ENCODE assay signal across 10 mouse cellular contexts in the genomic region with DNA sequence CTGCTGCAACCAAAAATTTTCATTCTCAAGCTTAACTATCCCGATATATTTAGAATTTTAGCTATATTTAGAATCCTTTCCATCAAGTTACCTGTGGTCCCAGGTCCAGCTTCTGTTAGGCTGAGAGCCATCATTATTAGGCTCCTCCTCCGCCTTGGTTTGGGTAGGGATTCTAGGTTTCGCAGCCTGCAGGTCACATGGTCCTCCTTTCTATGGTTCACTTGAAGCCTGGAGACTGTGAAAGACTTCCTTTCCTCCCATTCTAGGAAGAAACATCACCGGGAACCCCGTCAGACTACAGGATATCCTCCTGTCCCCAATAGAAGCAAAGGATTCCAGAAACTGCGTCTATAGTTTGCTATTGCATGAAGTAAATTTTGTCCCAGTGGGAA. TPM values are rescaled to one million over a fixed set of nuclear protein-coding genes. Genes with fewer than 3 reads are reported as not detected.
DNase-seq lines count a peak whose midpoint lies in the region; ATAC-seq lines count a peak whose summit lies in the region.
"Had no signal": no experiment of that assay in that cellular context is flagged by ENCODE, and none has a peak within 500 bp of the region (broad histone marks: within the 10 kb centered on the region; RNA-seq: fewer than 3 reads in every experiment).

No protein-coding gene starts in this region.

- DNase-seq in kidney, adult 18-20 months: peak; percentile 5
- DNase-seq in kidney, postnatal 14 days: no peak
- DNase-seq in midbrain, embryonic 14.5 days: no peak
- DNase-seq in layer of hippocampus, adult 18-20 months (ENCODE audit: low spot score in 2 of 2): no peak
- DNase-seq in layer of hippocampus, postnatal 14 days (ENCODE audit: low spot score in 2 of 2): no peak
- no peak for DNase-seq in left cerebral cortex, postnatal 4 days

- H3K9ac ChIP-seq in forebrain, embryonic 12.5 days: no peak overlapping the region
- no peak overlapping the region for H3K9ac ChIP-seq in hindbrain, embryonic 15.5 days
- no peak overlapping the region for H3K9ac ChIP-seq in midbrain, embryonic 14.5 days (replicated peaks; ENCODE audit: low read length)

- no peaks in the 10 kb centered on the region for H3K36me3 ChIP-seq in forebrain, embryonic 12.5 days (replicated peaks)
- no peaks in the 10 kb centered on the region for H3K36me3 ChIP-seq in hindbrain, embryonic 15.5 days
- no peaks in the 10 kb centered on the region for H3K36me3 ChIP-seq in midbrain, embryonic 14.5 days (ENCODE audit: control insufficient read depth, insufficient read depth, low read length)

- H3K4me3 ChIP-seq in forebrain, embryonic 12.5 days (replicated peaks): no peak overlapping the region
- H3K4me3 ChIP-seq in hindbrain, embryonic 15.5 days: peak overlapping the region; percentile 38; the same call in 1 of the 2 replicates
- 0 out of 2 replicates have a peak overlapping the region, but pooled peaks have one; percentile 37 for H3K4me3 ChIP-seq in midbrain, embryonic 14.5 days (replicated peaks; ENCODE audit: low read depth, low read length)

- H3K4me2 ChIP-seq in forebrain, embryonic 12.5 days: peak overlapping the region; percentile 66
- H3K4me2 ChIP-seq in hindbrain, embryonic 15.5 days: peak overlapping the region; percentile 72
- peak overlapping the region; percentile 69 for H3K4me2 ChIP-seq in midbrain, embryonic 14.5 days (ENCODE audit: low read length)

- peaks cover 19% of the 10 kb centered on the region for H3K27me3 ChIP-seq in forebrain, embryonic 12.5 days
- no peaks in the 10 kb centered on the region for H3K27me3 ChIP-seq in hindbrain, embryonic 15.5 days
- H3K27me3 ChIP-seq in midbrain, embryonic 14.5 days (ENCODE audit: control insufficient read depth, insufficient read depth, low read length): no peaks in the 10 kb centered on the region

- intact Hi-C loops in left cerebral cortex, postnatal 4 days (cut with DNase I): loop anchor here (5.0 to 10.0 kb wide), 3 partner anchors 60 to 560 kb away; partner anchors contain the start of gene Rev3l

- no peak for ATAC-seq in forebrain, embryonic 12.5 days (ENCODE audit: low FRiP score)
- ATAC-seq in hindbrain, embryonic 15.5 days (ENCODE audit: low FRiP score, low read depth): no peak
- no peak for ATAC-seq in midbrain, embryonic 14.5 days (ENCODE audit: low FRiP score, low TSS enrichment)

- peaks cover 25% of the 10 kb centered on the region for H3K4me1 ChIP-seq in forebrain, embryonic 12.5 days
- peaks cover 30% of the 10 kb centered on the region for H3K4me1 ChIP-seq in hindbrain, embryonic 15.5 days (replicated peaks)
- H3K4me1 ChIP-seq in midbrain, embryonic 14.5 days (ENCODE audit: control insufficient read depth, insufficient read depth, low read length): peaks cover 25% of the 10 kb centered on the region

- peak overlapping the region; percentile 94 for H3K27ac ChIP-seq in forebrain, embryonic 12.5 days
- H3K27ac ChIP-seq in hindbrain, embryonic 15.5 days (replicated peaks): peak overlapping the region; percentile 97
- H3K27ac ChIP-seq in midbrain, embryonic 14.5 days (replicated peaks; ENCODE audit: low read depth, low read length): peak overlapping the region; percentile 94

- 83% methylated on average over 6 of the region's 6 CpGs for WGBS in forebrain, embryonic 12.5 days
- WGBS in hindbrain, embryonic 15.5 days: 66% methylated on average over 6 of the region's 6 CpGs
- 75% methylated on average over 6 of the region's 6 CpGs for whole genome bisulfite sequencing in midbrain, embryonic 14.5 days

- no peaks in the 10 kb centered on the region for H3K9me3 ChIP-seq in forebrain, embryonic 12.5 days
- H3K9me3 ChIP-seq in hindbrain, embryonic 15.5 days: no peaks in the 10 kb centered on the region
- no peaks in the 10 kb centered on the region for H3K9me3 ChIP-seq in midbrain, embryonic 14.5 days (ENCODE audit: control insufficient read depth, low read length)

RNA-seq across cellular contexts. Expression of gene Ccn6, which starts 8.9 kb away (rescaled TPM):
- 0.19 and 0.32 TPM in 2 replicates for polyA plus RNA-seq in forebrain, embryonic 12.5 days (2016; fragmentation: Nextera tagmentation; extraction: Ambion mirVana)
- 0.36 and 0.43 TPM in 2 replicates for polyA plus RNA-seq in hindbrain, embryonic 15.5 days (2015; fragmentation: Nextera tagmentation; extraction: Ambion mirVana)
- 0.35 and 0.50 TPM in 2 replicates for polyA plus RNA-seq in midbrain, embryonic 14.5 days (2014; fragmentation: Nextera tagmentation; extraction: Ambion mirVana)
- under 1 TPM in 1 of 2 experiments, not detected in 1; 0.53 TPM for total RNA-seq in layer of hippocampus, adult 18-20 months (2021)
- under 1 TPM; 0.45 to 0.53 TPM for total RNA-seq in layer of hippocampus, postnatal 14 days (2021)
- total RNA-seq in left cerebral cortex, postnatal 4 days (2021): 1 to 10 TPM in 1 of 2 experiments, under 1 TPM in 1; 0.54 to 1.2 TPM
- polyA plus RNA-seq: large intestine, adult 2 months; myocyte had no signal

RNA-seq across cellular contexts. Expression of gene Tube1, which starts 38.8 kb away (rescaled TPM):
- polyA plus RNA-seq in forebrain, embryonic 12.5 days (2016; fragmentation: Nextera tagmentation; extraction: Ambion mirVana): 19.2 and 19.7 TPM in 2 replicates
- polyA plus RNA-seq in hindbrain, embryonic 15.5 days (2015; fragmentation: Nextera tagmentation; extraction: Ambion mirVana): 6.6 and 8.6 TPM in 2 replicates
- 9.4 and 11.7 TPM in 2 replicates for polyA plus RNA-seq in midbrain, embryonic 14.5 days (2014; fragmentation: Nextera tagmentation; extraction: Ambion mirVana)
- total RNA-seq in layer of hippocampus, adult 18-20 months (2021): 1 to 10 TPM; 1.6 to 2.4 TPM
- total RNA-seq in layer of hippocampus, postnatal 14 days (2021): 1 to 10 TPM; 3.8 to 4.7 TPM
- 1 to 10 TPM; 6.0 to 7.5 TPM for total RNA-seq in left cerebral cortex, postnatal 4 days (2021)

RNA-seq across cellular contexts. Expression of gene Fam229b, which starts 38.8 kb away (rescaled TPM):
- 18.7 and 20.4 TPM in 2 replicates for polyA plus RNA-seq in forebrain, embryonic 12.5 days (2016; fragmentation: Nextera tagmentation; extraction: Ambion mirVana)
- polyA plus RNA-seq in hindbrain, embryonic 15.5 days (2015; fragmentation: Nextera tagmentation; extraction: Ambion mirVana): 28.0 and 33.6 TPM in 2 replicates
- 33.9 and 36.1 TPM in 2 replicates for polyA plus RNA-seq in midbrain, embryonic 14.5 days (2014; fragmentation: Nextera tagmentation; extraction: Ambion mirVana)
- total RNA-seq in layer of hippocampus, adult 18-20 months (2021): 10 to 100 TPM; 11.6 to 11.8 TPM
- total RNA-seq in layer of hippocampus, postnatal 14 days (2021): 10 to 100 TPM; 15.1 to 17.6 TPM
- 10 to 100 TPM; 10.7 to 13.4 TPM for total RNA-seq in left cerebral cortex, postnatal 4 days (2021)
